Mouse (Mus musculus): ENCODE measurements around the gene Txndc2.

DNA sequence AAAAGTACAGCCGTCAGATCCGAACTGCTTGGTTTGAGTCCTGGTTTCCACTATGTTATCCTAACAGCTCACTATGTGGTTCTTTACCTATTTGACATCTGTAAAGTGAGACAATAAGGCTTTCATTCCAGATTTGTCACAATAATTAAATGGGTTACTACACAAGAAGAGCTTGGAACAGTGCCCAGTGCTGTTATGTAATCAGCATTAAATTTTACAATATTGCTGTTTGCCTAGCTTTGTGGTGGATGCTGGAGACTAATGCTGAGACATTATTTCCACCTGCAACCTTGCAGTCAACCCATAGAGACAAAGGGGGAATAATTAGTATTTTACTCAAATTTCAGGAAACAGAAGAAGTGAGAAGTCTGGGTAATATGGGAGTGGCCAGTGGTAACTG is 23.5 kb downstream of the Txndc2 start:
- no peak for TF ChIP-seq EP300 (IDR thresholded peaks at IDR 0.05; ENCODE audit: insufficient read depth, low read depth, low read length)
- TF ChIP-seq CTCF (IDR thresholded peaks at IDR 0.05): no peak
